Mouse (Mus musculus) activated CD4-positive, CD25-positive, alpha-beta regulatory T cell, adult 4 months (primary cell): ENCODE results near the gene Coq8a. TPM values are rescaled to one million over a fixed set of nuclear protein-coding genes. Genes with fewer than 3 reads are reported as not detected.

Experiments
- ATAC-seq: one replicate; pipeline ENCODE4 v1.8.0; 2017
- polyA plus RNA-seq, 2 experiments: library from polyadenylated mRNA; unstranded; fragments of 100-300 nt; shearing (Covaris generic); gene quantifications; one replicate each; pipeline ENCODE4 v1.2.1; 2017

Coq8a gene
- polyA plus RNA-seq, 2 experiments from 2014 or later = 25.3 to 28.8 TPM

DNA sequence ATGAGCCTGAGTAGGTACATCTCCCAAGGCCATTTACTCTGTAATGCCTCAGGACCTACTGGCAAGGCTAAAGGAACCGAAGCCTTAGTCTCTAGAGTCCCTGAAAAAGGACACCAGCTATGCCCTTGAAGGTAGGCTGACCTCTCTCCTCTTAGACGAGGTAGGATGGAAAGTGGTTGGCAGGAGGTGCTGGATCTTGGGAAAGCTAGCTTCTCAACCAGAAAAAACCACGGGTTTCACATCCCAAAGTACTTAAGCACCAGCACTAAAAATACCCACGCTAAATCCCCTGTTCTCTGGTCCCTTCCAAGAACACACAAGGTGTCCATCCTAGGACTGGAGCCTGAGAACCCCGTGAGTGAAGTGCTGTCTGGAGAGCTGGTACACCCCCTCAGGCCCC, 26.4 kb downstream of the Coq8a start:
- no peak for ATAC-seq

DNA sequence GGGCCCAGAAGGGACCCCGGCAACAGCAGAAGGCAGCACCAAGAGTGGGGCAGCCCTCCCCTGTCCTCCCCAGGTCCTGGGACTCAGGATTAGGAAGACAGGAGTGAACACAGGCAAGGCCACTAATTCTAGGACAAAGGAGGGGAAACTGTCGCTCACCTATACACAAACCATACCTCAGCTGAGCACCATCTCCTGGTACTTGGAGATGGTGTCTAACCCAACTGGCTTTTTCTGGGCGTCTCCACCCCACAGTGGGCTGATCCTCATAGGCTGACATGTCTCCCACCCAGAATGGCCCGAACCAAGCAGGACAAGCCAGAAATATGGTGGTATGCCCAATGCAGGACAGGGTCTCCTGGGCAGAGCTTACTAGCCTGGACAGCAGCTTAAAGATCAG, 26.8 kb downstream of the Coq8a start:
- no peak for ATAC-seq

DNA sequence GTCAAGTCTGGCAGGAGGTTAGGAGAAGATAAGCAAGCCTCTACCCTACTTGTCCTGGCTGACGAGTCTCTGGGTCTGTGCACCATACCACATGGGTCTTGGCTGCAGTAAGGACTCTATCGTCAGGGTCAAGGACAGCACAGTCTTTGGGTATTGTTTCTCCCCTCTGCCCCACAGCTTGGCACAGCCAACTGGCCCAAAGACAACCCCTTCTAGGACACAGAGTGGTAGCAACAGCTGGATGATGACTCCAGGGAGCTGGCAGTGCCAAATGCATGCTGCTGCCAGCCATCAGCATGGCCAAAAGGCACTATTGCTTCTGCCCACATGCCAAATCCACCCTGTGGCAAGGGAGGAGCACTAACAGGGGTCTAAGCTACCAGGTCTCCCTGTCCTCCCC, 27.5 kb downstream of the Coq8a start:
- no peak for ATAC-seq

DNA sequence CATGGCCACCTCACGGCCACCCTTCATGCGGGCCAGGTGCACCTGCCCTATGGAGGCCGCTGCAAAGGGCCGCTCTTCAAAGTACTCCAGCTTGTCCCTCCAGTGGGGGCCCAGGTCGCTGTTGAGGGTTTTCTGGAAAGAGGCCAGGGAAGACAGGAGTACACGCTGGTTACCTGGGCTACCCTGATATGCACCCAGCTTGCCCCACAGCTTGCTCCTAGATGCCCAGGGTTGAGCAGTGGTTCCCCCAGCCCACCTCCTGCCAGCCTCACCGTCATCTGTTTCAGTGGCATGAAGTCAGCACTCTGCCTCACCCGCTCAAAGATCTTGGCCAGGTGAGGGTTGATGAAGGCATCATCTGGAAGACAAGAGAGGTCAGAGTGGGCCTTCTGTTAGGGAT, 29.3 kb downstream of the Coq8a start:
- no peak for ATAC-seq

DNA sequence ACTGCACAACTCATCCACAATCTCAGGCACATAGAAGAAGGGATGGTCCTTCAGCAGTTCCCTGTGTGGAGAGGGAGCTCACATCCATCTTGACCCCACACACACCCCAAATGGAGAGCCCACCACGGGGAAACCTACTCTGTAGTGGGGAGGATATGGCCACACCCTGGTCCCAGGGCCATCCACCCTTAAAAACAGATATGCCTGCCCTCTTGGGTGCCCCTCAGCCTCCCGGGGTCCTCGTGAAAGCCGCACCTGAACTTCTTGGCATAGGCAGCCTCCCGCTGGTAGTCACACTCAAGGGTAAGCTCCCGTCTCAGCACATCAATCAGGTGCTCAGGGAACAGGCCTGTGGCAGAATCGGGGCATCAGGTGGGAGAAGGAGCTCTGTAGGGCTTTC, 30.2 kb downstream of the Coq8a start:
- ATAC-seq = no peak

DNA sequence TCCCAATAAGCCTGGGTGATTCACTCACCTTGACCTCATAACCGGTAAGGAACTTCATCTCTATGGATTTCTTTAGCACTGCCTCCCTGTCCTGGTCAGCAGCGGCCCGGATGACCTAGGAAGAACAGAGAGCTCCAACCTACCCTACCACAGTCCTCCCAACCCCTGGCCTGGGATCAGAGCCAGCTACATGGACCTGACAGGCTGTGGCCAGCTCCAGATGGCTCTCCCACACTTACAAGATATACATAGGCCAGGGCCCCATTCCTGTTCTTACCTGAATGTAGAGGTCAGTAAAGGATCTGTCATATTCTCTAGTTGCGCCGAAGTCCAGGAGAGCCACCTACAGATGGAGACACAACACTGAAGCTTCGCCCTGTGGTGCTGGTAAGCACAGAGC, 31.1 kb downstream of the Coq8a start:
- no peak for ATAC-seq

DNA sequence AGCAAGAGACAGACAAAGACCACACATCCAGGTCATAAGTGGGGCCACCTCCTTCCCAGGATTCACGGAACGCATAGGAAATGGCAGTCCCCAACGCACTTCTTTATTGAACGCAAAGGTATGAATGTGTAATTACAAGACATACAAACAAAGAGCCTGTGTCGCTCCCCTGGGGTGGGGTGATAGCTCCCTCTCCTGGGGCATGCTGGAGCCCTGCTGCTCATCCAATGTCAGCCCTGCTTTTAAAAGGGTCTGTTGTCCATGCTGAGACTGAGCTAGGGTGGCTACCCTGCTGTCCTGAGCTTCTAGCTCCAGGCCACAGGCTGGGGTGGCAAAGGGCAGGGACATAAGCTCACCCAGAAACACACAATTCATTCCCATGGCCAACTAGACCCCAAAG, 32.9 kb downstream of the Coq8a start:
- ATAC-seq = no peak

DNA sequence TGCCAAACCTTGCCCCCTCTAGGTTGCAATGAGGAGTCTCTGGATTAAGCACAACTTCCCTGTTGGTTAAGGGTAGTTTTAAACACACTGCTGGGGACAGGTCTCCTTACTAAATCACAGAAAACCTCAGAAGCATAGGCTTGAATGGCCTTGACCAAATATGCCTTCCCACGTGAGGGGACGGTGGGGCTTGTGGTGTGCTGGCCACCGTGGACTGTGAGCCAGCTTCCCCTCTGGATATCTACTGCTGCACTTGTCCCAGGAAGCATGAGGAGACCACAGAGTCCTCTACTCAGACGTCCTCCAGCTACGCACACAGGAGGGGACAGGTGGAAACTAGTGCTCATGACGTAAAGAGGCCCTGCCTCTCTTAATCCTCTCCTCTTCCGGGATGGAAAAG, 36.4 kb downstream of the Coq8a start:
- ATAC-seq = no peak

DNA sequence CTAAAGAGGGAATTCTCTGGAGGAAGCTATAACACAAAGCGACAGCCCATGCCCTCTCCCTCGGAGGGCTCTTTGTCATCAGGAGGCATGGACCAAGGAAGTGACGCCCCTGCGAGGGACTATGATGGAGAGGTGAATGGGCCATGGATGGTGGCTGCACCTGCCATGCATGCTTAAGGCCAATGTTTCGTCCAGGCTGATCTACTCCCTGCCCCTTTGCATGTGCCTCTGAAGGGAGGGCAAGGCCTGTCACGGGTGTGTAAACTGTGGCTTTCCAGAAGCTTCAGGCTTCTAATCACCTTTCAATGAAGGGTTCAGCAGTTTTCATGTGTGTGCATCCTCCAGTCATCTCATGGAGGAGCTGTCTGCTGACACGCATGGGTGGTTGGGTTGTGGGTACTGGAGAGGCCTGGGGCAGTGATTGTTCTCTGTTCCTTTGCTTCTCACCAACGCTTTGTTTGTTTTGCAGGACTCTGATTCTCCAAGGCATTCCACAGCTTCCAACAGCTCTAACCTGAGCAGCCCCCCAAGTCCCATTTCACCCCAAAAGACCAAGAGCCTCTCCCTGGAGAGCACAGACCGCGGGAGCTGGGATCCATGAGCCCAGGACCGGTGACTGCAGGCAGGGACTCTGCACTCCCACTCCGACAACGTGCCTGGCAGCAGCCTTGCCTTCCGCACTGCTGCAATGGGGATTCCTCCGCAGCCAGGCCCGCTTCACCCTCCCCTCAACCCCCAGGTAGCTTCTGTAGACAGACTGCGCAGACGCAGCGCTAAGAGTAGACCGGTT, 37.6 kb downstream of the Coq8a start:
- ATAC-seq = no peak

DNA sequence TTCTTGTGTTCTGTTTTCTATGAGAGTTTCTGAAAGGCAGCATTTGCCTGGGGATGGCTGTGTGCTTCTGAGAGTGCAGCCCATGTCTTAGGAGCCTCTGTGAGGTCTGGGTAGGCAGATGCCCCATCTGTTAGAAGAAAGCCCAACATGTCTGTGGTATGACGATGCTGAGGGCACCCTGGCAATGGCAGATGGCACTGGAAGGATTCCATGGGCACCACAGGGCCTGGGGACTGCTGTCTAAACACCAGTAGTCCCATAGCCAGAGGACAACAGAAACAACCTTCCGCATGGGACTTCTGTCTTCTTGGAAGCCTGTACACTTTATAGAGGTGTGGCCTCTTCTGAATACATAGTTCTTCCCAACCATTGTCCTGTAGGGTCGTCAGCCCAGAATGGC, 38.2 kb downstream of the Coq8a start:
- no peak for ATAC-seq

DNA sequence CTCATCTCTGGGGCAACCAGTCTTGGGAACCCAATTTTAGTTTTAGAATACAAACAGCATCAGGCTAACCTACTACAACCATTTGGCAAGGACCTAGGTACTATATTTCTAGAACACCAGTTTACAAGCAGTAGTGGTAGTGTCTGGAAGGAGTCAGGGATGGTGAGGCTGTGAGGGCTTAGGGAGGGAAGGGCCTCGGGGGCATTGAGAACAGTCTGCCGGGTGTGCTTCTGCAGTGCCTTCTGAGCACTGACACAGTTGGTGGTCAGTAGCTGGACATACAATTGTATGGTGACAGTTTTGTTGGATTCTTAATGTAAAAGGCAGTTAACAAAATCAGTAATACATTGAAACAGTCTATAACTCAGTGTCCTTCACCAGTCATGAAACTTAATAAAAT, 38.9 kb downstream of the Coq8a start:
- no peak for ATAC-seq

DNA sequence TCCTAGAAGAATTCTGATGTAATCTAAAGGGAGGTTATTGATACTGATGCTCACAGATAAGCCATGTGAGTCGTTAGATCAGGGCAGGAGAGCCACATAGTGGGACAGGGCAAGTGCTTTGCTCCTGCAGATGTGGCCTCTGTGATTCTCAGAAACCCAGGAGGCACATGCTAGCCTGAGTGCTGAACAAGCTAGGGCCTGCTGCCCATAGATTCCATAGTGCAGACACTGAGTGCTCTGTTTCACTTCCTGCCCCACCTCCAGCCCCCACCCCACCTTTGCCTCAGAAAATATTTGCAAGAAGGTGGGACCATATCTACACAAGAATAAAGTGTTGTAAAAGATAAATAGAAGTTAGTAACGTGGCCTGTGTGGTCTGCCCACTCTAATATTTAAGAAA, 40.8 kb downstream of the Coq8a start:
- no peak for ATAC-seq

DNA sequence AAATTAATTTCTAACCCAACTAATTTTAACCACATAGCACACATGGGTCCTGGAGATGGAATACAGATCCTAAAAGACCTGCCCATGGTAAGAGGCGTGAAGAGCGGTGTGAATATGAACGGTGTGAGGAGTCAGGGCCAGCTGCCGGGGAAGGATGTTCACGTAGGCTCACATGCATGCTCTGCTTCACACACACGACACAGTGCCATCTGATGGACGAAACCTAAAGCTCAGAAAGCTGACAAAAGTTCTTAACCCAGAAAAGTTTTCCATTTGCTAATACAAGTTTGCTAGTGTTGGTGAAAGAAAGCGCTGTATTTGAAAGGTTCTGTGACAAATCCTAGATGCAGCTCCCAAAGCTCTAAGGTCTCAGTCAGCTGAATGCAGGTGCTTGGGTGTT, 48.2 kb downstream of the Coq8a start:
- ATAC-seq = no peak

DNA sequence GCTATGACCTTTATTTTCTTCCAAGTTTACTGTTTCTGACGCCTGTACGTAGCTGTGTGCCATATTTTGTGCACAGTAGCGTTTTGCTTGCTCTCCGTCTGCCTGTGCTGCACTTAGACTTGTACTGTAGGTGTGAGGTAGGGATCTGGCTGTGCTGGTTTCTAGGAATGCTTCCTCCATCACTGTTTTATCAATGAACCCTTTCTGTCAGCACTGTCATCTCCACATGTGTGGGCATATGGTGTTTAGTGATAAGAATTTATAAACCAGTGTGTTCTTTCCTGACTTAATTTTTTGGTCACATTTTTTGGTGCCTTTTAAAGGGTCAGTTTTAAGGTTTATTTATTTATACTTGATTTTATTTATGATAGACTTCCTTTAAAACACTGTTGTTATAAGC, 50.8 kb downstream of the Coq8a start:
- no peak for ATAC-seq

DNA sequence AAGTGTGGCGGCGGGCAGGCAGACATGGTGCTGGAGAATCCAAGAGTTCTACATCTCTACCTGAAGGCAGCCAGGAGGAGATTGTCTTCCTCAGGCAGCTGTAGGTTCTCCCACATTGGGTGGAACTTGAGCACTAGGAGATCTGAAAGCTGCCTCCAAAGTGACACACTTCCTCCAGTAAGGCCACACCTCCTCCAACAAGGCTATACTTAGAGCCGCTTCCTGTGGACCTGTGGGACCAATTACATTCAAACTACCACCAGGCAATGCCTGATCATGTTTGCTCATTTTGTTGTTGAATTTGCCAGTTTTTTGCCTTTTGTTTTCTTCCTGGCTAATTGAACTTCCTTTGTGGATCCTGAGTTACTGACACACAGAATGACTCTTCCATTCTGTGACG, 51.4 kb downstream of the Coq8a start:
- no peak for ATAC-seq

DNA sequence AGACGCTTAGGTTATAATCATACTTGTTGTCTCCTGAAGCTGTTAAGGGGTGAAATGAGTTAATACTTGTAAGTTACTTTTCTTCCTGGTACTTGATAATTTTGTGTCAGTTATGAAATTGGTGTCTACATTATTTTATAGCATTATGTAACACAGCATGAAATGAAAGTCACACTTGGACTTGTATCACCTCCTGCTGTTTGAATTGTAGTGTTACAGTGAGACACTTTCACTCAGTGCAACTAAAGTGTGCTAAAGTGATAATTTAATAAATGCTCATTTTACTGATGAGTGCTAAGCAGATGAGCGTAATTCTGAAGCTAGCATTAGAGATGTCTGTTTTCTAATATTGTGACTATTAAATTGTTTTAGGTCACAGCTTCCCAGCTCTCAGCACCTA, 58.4 kb downstream of the Coq8a start:
- ATAC-seq = no peak

DNA sequence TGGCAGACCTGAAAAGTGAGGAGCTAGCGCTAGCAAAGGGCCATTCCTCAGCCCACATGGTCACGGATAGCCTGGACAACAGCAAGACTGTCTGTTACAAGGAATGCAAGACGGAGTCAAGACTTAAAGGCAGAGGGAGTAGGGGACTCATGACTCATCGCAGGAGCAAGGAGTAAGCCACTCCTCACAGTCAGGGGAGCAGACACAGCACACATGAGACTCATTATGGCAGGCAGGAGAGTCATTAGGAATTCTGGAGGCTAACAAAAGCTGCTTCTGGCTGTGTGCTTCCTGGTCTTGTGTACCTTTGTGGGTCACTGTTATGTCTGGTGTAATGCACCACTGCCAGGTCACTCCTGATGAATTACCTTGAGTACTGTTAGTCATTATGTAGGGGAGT, 60.2 kb downstream of the Coq8a start:
- no peak for ATAC-seq

DNA sequence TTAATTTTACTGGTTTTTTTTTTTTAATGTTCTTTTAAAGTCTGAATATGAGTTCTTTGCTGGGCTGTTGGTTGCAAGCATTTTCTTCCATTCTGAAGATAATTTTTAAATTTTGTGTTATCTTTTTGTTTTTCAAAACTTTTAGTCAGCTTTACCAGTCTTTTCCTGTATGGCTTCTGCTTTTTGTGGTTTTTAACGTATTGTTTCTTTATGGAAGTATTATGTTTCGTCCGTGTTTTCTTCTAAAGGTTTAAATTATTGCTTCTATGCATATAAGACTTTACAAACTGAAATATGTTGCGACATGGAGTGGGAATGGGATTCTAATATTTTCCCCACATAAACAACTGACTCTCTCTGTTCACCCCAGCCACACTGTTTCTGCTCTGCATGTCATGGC, 67.2 kb downstream of the Coq8a start:
- ATAC-seq = no peak

DNA sequence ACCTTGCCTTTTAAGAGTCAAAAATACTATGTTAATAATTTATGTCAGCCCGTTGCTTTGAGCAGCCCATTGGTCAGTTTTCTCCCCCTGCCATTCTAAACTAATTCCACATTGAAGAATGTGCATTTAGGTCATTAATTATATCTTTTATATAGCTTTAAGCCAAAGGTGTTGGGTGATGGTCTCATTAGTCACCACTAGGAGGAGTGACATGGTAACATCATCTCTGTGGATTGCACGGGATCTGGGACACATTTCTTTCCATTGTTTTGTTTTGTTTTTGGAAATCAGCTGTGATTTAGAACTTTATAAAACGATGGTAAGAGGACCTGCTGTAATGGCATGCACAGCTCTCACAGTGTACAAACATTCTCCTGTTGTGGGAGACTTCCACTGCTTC, 68.0 kb downstream of the Coq8a start:
- no peak for ATAC-seq

DNA sequence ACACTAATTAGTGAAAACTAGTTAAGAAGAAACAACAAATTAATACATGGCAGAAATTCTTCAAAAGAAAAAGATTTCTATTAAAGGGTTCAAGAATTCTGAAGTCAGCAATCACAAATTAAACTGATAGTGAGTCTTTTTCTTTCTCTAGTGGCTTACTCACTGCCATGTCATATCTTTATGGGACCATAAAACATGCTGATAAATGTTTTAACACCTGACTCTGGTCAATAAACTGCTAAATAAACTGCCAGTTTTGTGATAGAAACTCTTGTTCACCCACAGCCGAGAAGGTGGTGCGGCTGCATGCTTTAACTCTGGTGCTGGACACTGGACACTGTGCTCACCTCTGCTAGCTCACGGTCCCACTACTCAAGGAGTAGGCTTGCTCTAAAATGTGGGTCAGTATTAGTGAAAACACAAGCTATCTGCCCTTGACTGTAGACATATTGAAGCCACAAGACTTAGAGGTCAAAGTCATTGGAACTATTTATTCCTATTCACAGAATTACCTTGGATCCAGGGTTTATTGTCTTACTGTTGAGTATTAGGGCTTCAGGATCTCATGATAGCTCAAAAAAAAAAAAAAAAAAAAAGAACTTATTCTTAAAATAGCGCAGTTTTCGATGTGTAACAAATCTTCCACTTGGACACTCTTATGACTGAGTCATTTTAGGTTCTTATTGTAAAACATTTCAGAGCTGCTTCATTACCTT, 71.2 kb downstream of the Coq8a start:
- no peak for ATAC-seq

DNA sequence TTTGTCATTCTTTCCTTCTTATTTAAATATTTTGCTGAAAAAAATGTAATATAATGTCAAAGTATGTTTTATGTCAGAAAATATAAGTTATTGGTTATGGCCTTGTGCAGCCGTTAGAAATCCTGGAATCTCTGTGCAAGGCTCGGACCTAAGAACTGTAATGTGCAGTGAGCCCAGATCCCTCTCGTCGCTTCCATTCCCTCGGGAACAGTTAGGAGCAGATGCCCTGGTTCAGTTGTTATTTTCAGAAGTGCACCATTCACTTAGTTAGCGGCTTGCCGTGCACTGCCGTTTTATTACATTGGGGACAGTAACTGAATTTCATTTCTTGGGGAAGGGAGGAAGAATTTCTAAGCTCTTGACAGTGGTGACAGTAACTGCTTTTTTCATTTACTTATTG, 81.2 kb downstream of the Coq8a start:
- ATAC-seq = no peak

DNA sequence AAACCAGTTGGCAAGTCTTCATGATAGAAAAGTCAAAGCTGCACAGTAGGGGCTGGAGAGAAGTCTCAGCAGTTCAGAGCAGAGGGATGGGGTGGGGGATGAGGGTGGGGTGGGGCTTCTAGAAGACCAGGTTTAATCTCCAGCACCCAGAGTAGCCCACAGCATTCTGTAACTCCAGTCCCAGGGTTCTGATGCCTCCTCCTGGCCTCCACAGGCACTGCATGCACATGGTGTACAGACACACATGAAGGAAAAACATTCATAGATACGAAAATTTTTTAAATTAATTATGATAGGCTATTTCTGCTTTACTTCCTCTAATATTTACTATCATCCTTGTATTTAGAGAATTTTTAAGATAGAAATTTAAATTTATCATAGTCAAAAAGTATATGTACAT, 82.9 kb downstream of the Coq8a start:
- no peak for ATAC-seq
